Mouse (Mus musculus) spleen, postnatal 4 days (tissue): Measurements from ENCODE around the gene Chrna7.

Experiments
- DNase-seq, 2 experiments: peaks; one replicate each; pipeline ENCODE4 v3.0.0; 2022; ENCODE audit warnings: low spot score in 2 of 2

The Chrna7 gene

DNA sequence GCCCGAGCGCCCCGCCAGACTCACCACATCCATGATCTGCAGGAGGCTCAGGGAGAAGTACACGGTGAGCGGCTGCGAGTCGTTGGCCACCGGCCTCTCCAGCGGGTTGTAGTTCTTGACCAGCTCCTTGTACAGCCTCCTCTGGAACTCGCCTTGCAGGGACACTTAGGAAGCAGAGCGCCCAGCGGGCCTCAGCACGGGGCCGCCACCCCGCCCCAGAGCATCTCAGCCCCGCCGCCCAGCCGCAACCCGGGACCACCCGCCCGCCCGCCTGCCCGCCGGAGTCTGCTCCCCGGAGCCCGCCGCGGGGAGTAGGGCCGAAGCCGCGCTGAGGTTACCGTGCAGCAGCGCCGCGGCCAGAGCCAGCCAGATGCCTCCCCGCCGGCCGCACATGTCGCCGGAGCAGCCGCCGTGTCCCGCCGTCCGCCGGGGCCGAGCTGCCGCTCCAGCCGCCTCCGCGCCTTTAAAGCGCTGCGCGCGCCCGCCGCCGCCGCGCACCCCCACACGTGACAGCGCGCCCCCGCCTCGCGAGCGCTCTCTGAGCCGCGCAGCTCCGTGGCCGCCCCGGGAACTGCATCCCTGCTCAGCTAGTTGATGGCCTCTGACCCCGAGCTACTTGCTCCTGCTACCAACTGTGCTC lies at the start of gene Chrna7:
Gene Chrna7, minus strand, starts transcription at position 486 of the 640 bp plus-strand sequence.
- DNase-seq = peak; percentile 14 to 65

DNA sequence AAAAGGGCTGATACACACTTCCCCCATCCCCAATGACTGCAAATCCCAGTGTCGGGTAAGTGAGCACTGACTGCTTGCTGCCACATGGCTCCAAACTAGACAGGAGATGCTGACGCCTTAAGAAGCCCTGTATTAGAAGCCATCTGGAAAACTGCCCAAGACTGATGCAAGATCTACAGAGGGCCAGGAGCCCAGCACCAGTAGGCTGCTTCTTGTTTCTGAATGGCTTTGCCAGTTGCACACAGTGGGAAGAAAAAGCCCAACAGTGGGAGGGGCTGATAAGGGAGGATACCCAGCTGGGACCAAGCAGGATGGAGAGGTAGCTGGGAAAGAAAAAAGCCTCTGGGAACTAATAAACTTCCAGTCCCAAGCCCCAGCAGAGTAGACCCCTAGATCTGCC lies 37.0 kb upstream of the Chrna7 start:
- DNase-seq = no peak

DNA sequence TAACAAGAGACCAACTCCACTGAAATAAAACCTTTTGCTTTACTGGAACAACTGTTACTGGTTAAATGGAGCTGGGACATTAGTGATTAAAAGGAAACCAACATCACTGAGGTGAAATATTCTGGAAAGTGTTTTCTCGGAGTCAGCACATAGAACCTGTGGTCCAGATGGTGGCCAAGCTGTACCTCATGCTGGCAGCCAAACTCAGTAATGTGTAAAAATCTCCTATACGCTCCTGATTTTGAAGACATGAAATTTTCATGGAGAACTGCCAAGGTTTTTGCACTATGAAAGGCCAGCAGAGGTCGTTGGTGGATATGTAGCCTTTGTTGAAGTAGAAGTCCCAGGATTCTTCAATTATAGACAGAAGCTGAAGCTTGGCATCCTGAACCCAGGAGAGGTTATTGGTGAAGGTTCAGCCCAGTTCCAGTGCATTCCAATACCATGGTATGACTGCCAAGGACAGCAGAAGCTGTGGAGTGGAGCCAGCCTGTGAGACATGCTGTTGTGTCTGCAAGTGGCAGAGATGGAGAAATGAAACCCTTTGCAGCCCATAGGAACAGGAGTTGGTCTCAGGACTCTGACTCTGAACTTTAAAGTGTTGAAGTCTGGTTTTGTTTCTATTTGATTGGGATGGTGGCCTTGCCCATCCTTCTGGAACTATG lies 25.6 kb upstream of the Chrna7 start:
- no peak for DNase-seq

DNA sequence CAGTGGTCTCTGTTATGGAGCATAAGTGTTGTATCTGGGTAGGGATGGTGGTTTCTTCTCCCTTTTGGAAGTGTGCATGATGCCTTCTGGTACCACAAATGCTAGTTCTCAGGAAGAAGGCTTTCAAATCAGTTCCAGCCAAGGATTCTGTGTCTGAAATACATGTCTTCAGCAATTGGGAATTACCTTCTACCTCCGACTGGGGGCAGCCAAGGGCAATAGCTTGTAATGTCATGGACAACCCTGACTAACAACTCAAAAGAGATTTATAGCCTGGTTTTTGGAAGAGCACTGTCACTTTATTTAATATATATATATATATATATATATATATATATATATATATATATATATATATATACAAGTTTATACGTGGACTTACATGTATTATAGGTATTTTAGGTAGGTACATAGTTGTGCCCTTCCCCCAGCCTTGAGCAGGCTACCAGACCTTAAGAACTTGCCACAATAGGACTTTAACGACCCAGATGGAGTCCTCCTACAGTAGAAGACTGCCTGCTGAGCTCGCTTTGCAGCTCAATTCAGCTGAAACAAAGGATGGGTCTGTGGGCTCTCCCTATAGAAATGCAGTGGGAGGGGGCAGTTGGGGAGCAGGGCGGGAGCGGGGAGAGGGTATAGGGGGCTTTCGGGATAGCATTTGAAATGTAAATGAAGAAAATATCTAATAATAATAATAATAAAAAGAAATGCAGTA lies 12.9 kb upstream of the Chrna7 start:
- no peak for DNase-seq

DNA sequence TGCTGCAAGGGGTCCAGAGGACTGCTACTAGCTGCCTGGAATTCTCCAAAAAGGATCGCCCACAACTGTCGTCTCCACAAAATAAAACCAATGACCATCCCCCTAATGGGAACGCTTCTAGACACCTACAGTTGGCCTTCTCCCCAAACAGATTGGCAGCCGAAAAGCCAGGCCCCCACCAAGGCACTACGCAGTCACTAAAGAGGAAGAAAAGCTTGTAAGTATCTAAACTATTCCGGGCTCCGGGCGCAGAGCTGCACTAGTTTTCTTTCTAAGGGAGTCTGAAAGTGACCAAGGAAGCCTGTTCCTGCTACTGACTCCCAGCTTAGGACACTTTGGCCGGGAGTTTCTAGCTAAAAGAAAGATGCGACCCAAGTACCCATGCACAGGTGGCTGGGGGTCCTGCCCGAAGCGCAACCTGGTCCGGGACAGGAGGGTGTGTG lies 707 bp downstream of the Chrna7 start:
- DNase-seq = no peak

DNA sequence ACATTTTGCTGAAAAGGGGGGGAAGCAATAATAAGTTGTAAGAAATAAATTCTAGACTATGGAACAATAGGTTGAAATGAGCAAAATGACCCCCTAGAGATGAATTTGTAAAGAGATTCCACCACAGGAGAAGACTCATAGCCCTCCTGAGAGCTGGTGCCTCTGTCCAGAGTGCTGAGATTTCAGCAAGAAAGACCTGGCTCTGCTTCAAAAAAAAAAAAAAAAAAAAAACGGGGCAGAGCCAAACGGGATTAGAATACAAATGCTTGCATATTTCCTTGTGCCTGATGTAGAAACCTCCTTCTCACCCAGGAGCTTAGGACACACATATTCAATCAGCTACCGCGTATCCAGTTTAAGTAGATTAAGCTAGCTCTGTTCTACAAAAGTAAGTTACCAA lies 2.9 kb downstream of the Chrna7 start:
- no peak for DNase-seq

DNA sequence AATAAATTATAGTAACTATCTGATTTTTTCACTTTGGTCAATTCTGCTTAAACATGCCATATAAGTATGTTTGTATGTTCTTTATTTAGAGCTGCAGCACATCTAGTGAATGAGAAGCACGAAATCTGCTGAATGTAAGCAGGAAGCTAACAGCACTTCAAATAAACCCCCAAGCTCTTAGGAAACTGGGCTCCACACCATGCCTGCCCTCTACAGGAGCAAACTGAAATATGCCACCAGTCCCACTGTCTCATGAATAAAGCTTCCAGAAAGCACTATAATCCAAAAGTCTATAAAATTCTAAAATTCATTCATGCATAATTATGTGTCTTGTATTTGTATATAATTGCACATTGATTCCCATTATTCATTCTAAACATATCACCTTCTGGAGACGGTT lies 5.2 kb downstream of the Chrna7 start:
- DNase-seq = no peak

DNA sequence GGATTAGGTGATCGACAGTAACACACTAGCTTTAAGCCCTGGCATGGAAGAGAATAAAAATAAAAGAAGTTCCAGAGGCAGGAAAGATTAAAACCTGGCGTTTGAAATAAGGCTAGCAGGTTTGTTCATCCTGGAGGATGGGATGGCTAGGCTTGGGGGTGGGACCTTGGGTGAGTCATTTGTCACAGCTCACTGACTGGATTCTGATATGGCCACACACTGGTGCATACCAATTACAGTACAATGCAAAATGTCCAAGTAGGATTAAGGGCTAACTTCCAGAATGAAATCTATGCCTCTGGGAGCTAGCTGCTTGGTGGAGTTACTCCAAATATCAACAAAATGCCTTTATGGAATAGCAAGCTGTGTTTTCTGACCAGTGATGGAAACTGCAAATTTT lies 16.8 kb downstream of the Chrna7 start:
- DNase-seq = no peak

DNA sequence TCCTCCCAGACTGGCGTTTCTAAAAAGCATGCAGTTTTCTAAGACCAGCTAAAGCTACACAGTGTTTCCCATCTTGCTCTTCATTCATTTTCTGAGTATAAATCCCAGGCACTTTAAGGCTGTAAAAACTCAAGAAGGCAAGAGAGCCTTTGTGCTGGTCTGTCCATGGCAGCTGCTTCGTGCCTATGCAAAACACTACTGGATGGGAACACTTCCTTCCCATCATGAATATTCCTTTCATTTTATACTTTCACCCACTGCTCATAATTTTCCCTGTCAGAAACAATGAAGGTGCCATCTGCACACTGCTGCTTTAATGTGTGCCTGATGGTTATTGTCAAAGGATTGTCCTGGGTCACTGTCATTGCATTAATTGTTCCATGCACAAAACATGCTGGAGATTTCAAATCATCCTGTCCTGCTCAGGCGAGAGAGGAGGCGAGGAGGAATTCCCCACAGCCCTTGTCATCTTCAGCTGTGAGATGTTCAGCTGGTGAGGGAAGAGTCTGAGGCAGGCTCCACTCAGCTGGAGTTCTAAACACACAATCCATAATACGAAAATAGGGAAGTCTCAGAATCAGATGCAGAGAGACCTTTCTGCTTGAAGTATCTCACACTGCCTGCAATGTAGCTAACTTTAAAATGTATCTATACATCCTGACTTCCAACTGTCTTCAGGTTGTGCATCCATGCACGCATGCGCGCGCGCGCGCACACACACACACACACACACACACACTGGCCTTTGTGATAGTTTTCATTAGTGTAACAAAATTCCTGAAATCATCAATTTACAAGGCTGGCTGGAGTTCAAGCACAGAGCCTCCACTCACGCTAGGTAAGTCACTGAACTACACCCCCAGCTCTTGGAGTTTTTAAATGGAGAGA lies 22.5 kb downstream of the Chrna7 start:
- no peak for DNase-seq

DNA sequence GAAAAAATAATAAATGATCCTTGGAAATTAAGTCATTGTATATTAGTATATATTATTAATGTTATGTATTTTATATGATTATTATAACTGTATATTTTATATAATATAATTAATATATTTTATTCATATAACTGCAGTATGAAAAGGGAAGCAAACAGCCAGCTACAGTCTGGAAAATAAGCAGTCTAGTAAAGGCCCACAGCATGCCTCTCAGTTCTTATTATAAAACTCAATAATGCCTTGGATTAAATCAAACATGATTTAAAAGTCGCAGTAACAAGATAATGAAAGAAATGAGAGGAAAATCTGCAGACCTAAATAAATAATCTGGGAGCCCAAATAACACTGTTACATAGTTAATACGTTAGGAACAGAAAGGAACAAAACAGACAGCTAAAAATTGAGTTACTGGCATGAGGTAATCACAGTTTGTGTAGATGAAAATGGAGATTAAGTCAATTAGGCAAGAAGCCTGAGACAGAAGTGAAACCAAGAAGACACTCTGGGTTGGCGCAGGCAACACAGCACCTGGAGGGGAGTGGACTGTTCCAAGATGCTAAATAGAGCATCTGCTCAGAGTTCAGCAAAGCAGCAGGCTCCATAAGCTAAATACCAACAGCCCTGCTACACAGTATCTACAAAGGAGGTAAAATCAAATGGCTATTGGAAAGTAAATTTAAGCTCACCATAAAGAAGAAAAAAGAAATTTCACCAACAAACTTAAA lies 42.1 kb downstream of the Chrna7 start:
- no peak for DNase-seq

DNA sequence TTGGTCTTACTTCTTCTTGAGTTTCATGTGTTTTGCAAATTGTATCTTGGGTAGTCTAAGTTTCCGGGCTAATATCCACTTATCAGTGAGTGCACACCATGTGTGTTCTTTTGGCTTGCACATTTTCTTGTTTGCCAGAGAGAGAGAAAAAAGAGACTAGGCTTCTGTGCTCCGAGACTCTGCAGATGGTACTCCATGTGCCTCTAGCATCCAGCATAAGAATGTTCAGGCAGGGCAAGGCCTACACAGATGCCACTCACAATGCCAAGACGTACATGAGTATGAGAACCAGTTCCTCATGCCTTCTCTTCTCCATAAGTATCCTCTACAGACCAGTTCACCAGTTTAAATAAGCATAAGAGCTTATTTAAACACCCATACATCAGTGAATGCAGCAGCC lies 47.8 kb downstream of the Chrna7 start:
- DNase-seq = no peak

DNA sequence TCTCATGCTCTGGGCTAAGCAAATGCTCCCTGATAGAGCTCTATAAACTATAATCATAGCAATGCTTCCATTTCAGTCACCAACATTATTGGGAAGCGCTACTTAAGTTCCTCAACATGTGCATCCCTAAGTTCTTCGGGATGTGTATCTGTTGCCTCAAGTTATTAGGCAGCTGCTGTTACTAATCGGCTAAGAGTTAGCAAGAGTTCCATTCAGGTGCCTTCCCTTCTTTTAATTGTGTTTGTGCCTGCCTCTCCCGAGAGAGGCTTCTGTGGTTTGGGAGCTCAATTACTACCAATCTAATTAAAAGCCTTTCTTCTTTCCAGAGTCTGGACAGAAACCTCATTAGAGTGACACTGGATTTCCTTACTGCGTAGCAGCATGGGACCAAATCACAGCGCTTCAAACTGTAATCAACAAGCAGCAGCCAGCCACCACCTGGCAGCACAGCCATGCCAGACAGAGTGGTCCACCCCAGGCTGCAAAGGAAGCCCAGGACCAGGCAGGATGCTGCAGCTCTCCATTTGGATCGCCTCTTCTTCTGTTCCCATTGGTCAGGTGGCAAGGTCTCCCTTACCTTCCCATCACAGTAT lies 50.0 kb downstream of the Chrna7 start:
- no peak for DNase-seq

DNA sequence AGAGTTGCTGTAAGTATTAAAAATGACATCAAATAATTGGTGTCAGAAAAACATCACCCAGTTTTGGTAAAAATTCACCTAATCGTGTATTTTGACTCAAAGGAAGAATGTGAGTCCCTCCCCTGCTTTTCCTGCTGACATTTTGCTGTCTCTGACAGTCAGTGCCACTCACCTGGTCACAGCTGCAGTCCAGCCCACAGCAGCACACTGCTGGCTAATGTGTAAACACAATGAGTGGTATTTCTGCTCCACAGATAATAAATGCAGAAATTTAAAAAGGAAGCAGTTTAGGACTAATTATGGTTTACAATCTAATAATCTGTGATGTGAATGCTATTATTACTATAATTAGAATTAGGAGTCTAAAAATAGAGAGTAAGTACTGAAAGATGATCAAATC lies 59.1 kb downstream of the Chrna7 start:
- no peak for DNase-seq

DNA sequence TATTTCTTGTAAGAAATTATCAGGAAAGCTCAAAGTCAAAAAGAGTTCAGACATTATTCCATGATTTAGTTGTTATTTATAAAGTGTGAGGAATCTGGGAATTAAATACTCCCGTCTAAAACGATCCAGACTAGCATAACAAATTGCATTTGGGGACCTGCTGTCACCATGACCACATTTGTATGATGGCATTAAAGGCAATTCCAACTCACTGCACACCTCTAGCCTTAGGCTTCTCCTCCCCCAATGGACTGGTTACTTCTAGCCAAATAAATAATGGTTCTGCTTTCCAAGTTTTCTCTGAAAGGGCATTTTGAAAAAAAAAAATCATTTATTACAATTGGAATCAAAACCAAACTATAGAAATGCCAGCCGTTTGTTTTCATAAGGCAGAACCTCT lies 63.6 kb downstream of the Chrna7 start:
- no peak for DNase-seq

DNA sequence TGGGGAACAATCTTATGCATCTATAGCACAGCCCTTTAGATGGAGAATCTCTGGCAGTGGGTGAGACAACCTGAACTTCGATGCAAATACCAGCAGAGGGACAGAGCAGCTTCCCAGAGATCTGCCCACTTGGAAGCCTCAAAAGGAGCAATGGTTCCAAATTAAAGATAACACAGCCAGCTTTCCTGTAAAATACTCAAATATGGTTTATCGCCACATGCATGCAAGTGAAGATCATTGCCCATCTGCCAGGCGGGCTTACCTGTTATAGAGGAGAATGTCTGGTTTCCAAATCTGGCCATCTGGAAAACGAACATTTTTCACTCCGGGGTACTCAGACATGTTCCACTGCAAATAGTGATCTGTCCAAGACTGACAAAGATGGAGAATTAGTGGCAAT lies 64.0 kb downstream of the Chrna7 start:
- no peak for DNase-seq

DNA sequence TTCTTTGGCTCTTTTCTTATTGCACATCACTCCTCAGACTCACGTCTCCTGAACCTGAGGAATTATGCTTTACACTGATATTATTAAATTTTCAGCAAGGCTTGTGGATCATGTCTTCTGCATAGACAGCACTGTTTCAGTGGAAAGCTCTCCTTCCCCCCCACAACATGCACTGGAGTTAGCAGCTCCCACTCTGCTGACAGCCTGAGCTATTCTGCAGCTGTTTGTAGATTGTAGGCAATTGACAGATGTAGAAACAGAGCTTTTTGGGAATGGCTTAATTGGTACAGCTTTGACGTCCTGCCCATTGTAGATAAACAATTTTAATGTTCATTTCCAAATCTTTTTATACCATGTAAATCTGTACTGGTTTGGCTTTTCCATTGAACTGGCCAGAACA lies 89.8 kb downstream of the Chrna7 start:
- no peak for DNase-seq

DNA sequence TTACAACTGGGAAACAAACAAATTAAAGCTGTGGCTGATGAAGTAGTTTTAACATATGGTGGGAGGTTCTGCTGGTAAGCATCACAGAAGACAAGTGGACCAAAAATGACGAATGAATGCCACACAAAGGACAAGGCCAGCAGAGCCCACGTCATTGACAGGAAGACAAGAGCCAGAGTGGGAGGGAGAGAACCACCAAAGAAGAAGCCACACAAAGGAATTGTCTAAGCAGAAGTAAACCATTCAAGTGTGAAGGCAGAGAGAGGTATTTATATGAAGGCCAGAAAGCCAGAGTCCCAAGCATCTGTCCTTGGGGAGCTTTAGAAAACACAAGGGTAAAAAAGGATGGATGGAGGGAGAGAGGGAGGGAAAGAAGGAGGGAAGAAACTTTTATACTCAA lies 98.7 kb downstream of the Chrna7 start:
- no peak for DNase-seq

DNA sequence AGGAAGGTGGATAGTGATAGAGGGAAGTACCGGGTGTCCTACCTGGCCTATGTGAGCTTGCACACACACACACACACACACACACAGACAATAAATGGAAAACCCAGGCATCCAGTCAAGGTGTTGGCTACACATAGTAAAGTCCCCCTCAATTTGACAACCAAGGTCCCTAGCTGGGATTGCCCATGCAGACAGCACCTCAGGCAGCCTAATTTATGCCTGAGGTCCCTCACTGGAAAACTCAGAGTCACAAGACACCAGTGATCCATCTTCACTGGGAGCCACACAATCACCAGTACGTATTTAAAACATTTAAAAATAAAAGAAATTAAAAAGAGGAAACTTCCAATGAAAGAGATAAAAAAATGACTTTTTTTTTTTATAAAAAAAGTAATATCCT lies 99.1 kb downstream of the Chrna7 start:
- DNase-seq = no peak

DNA sequence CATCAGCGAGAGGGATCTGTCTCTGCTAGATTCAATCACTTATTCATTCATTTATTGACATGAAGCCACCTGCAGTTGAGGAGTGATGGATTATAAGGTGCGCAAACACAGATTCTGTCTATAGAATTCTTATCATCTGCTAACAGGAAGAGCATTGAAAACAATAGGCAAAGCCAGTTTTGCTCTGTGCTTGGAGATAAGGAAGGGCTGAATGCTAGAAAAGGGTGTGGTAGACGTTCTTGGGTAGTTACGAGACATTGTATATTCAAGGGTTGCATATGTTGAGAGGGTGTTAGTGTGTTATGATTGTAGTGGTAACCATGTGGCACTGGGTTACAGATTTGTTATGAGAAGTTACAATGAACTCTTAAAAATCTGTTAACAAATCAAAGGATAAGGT lies 103.0 kb downstream of the Chrna7 start:
- DNase-seq = no peak

DNA sequence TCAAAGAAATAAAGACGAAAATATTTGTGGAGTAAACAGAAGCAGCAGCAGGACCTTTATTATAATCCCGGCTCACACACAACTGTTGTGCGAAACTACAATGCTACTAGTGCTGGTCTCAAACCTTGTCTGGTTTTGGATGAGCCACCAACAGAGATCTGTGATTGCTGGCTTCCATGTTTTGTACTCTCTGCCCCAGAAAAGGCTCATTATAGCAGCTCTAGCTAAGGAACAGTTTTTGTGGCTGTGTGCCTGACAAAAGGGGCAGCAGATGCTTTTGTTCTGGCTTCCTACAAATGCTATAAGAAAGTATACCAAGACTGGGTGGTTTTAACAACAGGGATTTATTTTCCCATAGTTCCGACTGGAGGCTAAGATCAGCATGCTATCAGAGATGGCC lies 126.4 kb downstream of the Chrna7 start:
- DNase-seq = no peak

DNA sequence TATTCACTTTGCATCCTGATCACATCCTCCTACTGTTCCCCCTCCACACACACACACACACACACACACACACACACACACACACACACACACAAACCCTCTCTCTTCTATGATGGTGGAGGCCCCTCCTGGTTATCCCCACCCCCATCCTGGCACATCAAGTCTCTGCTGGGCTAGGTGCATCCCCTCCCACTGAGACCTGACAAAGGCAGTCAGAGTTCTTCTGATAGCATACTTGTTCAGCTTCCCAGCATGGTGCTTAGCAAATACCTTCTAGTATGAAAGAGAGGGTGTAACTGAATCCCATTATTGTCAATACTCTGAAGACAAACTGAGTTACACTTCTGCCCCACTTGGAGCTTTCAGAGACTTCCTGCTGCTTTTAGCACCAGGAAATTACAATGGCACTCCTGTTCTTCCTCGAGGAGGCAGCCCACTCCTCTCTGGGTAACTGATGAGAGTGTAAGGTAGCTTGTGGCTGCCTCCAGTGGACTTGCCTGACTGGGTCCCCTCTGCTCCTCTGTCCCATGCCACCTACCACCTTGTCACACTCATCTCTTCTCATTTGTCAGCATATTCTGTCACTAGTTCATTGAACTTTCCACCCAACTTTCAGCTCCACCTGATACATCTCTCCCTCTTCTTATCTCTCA lies 127.9 kb downstream of the Chrna7 start:
- DNase-seq = no peak
